Mouse (Mus musculus) R1 (cell line): ENCODE data around the gene Gm9913.

ENCODE experiments used
- DNase-seq: peaks from one replicate; pipeline ENCODE4 v3.0.0-alpha.2; 2018; ENCODE audit warnings: low read depth, low spot score

Gm9913 gene

DNA sequence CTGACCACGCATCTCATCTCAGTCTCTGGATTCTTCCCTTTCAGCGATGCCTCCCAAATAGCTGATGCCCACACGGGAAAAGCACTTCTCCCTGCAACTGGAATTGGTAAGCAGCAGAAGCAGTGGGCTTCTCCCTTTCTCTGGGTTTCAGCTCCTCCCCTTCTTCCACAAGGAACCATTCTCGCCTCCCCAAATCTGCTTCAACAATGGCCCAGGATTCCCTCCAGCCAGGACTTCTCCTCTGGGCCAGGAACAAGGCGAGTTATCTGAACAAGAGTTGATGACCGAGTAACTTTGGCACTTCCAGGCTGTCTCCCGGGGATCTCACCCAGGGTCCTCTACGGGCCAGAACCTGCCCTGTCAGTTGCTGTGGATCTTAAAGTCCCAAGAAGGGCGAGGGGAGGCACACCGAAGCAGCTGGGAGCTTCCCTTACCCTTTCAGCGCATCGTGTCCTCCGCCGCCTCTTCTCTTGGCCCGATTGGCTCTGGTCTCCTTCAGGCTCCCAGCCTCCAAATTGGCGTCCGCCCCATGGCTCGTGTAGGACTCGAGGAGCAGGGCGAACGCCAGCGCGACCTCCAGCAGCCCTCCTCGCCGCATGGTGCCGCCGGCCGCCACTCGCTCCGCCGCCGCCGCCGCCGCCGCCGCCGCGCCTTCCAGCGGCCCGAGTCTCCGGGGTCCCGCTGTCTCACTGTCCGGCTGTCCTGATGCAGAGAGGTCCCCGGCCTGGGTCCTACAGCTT, at the start of gene Gm9913:
Gene Gm9913, plus strand, starts transcription at position 84 of the 740 bp plus-strand sequence.
- DNase-seq, result peak; percentile 55

DNA sequence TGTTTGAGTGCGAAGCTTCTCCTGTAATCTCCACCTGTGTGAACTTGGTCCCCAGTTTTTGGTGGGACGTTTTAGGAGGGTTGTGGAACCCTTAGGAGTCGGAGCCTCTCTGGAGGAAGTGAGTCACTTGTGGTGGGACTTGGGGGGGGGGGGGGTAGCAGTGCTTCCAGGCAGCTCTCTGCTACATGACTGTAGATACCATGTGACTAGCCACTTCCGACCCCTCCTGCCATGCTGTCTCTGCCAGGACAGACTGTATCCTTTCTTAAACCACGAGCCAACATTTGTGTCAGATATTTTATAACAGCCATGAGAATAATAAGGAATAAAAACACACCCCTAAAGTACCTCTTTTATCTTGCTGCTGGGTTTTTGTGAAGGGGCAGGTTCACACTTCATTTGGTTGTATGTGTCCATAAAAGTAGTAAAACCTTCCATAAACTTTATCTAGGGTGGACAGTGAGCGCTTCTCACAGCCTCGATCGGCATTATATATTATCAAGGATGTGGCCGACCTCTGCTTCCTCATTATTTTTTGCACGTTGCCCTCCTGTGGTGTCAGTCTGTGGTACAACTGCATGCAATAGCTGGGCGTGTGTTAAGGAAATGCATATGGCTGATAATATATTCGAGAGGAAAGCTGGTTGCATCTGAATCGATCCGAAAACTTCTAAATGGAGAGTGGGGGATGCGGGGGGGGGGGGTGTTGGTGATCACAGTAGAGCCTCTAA, 48.7 kb upstream of the Gm9913 start:
- no peak for DNase-seq

GRCm38 (mm10) chr2:125459087-125459486, 45.8 kb upstream of the Gm9913 start:
- no peak for DNase-seq

DNA sequence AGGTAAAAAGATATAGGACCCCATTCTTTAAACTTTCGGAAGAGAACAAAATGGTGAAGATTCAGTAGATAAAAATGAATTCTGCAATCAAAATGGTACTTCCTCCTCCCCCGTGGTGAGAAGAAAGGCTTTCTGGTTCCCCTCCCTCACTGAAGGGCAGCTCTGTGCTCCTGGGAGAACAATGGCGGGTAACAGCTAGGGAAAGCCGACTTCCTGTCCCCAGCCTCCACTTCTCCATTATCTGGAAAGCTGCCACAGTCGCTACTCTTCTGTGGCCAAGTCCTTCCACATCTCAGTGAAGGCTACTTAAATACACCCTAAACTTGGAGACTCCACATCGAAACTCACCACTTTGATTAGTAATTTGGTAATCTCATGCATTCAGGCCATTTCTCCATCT, 40.9 kb upstream of the Gm9913 start:
- no peak for DNase-seq

GRCm38 (mm10) chr2:125470553-125471295, 34.2 kb upstream of the Gm9913 start:
- no peak for DNase-seq

DNA sequence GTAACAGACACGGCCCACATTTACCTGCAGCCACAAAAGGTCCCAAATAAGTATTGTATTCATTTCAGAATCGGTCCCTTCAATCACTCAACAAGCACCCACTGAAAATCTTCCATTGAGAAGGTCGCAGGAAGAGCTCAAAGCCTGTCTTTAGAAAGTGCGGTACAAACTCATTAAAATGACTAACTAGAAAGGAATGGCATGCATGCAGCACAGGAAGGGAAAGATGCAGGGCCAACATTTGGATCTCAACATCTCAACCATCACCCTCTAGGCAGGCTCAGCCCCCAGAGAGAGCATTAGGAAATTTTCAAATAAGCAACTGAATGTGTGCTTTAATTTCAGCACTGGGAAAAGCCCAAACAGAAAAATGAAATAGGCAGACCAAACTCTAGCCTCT, 33.2 kb upstream of the Gm9913 start:
- DNase-seq, result no peak

GRCm38 (mm10) chr2:125473228-125473627, 31.7 kb upstream of the Gm9913 start:
- no peak for DNase-seq

- DNase-seq, result no peak
These were observed 30.2 kb upstream of the Gm9913 start for GRCm38 (mm10) chr2:125474690-125475089.

GRCm38 (mm10) chr2:125476231-125476630, 28.7 kb upstream of the Gm9913 start:
- DNase-seq, result no peak

DNA sequence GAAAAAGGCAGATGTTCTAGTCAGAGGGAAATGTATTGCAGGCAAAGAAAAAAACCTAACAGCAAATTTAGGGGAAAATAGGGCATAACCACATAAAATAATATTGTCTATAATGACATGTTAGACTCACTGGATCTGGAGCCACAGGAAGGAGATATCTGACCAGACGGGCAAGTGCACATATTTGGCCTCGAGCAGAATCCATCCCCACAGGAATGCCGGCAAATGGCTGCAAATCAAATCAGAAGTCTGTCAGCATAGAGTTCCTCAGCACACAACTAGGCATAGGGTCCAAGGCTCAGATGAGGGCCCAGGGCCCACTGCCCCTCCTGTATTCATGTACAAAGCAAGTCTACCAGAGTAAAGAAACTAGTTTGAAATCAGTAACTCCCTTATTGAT, 27.5 kb upstream of the Gm9913 start:
- no peak for DNase-seq

- no peak for DNase-seq
These were observed 26.2 kb upstream of the Gm9913 start for GRCm38 (mm10) chr2:125478705-125479104.

- no peak for DNase-seq
These were observed 24.8 kb upstream of the Gm9913 start for GRCm38 (mm10) chr2:125480057-125480456.

GRCm38 (mm10) chr2:125481116-125481515, 23.8 kb upstream of the Gm9913 start:
- no peak for DNase-seq

DNA sequence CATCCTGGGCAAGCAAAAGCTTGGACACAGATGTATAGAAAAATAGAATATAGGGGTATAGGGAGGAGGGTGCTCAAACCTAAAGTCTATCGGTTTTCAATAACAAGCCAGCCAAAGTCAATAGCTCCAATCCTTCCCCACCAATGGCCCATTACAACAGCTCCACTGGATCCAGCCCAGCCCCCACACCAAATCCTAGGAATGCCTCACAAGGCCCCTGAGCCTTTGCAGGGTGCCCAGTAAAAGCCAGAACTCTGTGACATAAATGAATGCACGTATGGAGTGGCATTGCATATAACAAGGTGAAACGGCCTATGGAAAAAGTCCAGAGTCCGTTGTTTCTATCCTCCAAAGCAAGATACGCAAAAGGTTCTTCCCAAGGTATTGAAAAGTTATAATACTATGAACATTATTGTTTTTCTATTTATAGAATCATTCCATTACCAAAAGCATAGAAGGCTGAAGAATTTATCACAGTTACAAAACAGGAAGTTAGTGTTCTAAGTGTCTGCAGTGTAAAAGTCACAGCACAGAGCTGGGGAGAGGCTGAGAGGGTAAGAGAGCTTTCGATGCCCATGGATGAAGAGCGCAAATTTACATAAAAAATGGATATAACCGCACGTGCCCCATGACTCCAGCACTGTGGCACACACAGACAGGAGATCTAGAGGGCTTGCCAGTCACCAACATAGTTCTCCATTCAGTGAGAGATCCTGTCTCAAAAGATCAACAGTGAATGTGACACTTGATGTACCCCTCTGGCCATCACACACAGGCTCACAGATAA, 23.2 kb upstream of the Gm9913 start:
- no peak for DNase-seq

DNA sequence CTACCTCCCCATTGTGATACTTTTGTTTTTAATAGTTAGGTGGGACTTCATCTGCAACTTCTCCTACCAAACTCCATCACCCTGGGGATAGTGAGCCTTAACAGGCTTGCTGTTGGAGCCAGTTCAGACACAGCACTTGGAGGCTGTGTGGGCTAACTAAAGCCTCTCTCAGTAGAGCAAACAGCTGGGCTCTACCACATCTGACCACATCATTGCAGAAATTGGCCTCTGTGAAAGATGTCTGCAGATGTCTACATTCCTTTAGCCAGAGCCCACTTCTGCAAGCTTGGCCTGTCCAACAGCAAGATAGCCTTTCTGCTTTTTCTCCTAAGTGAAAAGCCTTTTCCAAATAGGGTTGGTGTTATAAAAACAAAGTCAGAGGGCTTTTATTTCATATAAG, 20.7 kb upstream of the Gm9913 start:
- DNase-seq, result no peak

- DNase-seq, result no peak
These were observed 20.0 kb upstream of the Gm9913 start for GRCm38 (mm10) chr2:125484910-125485309.

DNA sequence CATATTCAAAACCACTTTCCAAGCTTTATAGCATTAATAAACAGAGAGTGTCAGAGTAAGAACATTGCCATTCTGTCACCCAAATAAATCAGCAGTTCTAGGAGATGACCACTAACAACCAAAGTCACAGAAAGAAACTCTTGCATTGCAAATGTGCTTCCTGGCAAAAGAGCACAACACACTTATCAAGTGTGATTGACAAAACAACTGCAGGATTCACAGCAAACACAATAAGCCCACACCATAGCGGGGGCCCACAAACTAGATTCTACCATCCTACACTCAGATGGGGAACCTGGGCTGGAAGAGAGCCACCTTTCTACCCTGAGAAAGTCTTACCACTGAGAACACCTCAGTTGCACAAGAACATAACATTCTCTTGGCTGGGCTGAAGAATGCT, 14.9 kb upstream of the Gm9913 start:
- DNase-seq, result no peak

- no peak for DNase-seq
These were observed 12.6 kb upstream of the Gm9913 start for GRCm38 (mm10) chr2:125492050-125492900.

GRCm38 (mm10) chr2:125494291-125494690, 10.6 kb upstream of the Gm9913 start:
- no peak for DNase-seq
